Mouse (Mus musculus): ENCODE measurements around the gene Cyp24a1.

Gene Cyp24a1

DNA sequence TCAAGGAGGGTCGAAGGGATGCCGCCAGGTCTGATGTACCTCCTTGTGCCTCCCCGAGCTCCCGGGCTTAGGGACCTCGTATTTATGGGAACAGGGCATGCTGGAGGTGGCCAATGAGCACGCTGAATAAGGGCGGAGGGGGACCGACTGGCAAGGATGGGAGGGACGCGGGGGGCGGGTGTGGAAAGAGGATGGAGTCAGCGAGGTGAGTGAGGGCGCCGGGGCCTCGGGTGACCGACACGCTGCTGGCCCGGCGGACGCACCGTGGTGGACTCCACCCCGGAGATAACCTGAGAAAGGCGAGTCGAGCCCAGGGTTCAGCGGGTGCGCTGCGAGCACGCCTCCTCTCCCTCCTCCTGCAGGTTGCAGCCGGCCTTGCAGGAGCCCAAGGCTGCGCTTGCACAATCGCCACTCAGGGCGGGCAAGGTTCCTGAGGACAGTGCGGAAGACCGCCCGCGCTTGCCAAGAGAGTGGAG lies at the start of gene Cyp24a1:
Gene Cyp24a1 (minus strand): TSS at position 55 of the 476 bp plus-strand sequence.
- no peak for DNase-seq (ENCODE audit: low spot score)

DNA sequence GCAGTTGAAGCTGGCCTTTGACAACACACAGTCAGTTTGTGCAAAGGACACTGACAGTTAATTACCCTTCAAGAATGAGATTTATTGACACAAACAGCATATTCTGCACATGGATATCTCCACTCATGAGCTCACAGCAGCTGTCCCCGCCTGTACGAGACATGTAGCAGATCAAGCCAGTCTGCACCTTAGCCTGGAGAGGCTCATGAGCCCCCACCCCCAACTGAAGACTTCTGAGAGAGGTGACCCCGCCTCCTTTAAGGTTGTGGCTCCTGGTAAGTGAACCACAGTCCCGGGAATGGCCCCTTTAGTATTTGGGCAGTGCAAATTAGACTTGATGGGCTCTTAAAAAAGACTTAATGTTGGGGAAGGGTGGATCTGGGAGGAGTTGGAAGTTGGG lies 48.8 kb upstream of the Cyp24a1 start:
- no peak for DNase-seq (ENCODE audit: low spot score)

GRCm38 (mm10) chr2:170544950-170545349 lies 48.0 kb upstream of the Cyp24a1 start:
- no peak for DNase-seq (ENCODE audit: low spot score)

DNA sequence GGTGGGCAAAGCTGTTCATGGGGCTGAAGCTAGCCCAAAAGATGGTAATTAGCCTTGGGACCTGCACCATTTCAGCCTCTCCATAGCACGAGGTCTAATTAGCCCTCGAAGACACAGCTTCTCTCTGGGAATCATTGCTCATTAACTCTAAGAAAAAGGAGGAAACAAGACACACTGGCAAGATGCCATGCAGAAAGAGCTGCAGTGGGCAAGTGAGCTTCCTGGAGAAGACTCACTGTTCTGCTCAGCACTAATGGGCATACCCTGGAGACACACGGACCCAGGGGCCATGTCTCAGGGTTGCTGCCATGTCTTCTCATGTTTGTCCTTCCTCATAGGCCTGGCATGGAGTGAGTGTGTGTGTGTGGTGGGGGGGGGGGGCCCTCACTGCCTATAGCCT lies 47.2 kb upstream of the Cyp24a1 start:
- no peak for DNase-seq (ENCODE audit: low spot score)

GRCm38 (mm10) chr2:170543625-170544024 lies 46.7 kb upstream of the Cyp24a1 start:
- DNase-seq (ENCODE audit: low spot score), result no peak

GRCm38 (mm10) chr2:170539211-170539610 lies 42.3 kb upstream of the Cyp24a1 start:
- peak; percentile 17 for DNase-seq (ENCODE audit: low spot score)

GRCm38 (mm10) chr2:170535841-170536240 lies 38.9 kb upstream of the Cyp24a1 start:
- no peak for DNase-seq (ENCODE audit: low spot score)

GRCm38 (mm10) chr2:170534803-170535174 lies 37.8 kb upstream of the Cyp24a1 start:
- DNase-seq (ENCODE audit: low spot score), result no peak

DNA sequence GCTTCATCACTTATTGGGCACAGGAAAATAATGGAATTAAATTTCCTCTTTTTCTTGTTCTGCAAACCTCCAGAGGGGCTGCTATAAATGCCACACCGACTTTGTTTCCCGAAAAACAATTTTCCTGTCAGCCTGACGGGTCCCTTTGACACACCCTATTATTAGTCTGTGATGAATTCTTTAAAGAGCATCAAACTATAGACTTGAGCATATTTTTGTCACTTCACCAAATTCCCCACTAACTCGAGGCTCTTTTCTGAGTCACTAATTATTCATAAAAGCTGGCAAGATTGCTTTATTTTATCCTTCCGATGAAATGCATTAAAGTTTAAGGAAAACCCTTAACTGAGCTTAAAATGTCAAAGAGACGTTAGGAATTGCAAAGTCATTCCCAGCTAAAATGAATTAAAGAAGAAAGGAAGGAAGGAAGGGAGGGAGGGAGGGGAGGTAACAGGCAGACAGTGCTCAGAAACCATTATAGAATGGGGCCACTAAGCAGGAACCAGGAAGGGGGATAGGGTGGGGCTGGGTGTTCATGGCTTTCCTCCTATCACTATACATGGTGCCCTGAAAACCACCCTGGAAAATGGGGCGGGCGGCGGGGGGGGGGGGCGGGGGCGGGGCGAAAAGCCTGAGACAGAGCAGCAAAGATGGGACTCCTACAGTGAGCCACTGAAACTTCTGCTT lies 37.3 kb upstream of the Cyp24a1 start:
- no peak for DNase-seq (ENCODE audit: low spot score)

GRCm38 (mm10) chr2:170530256-170530655 lies 33.3 kb upstream of the Cyp24a1 start:
- DNase-seq (ENCODE audit: low spot score), result no peak

- DNase-seq (ENCODE audit: low spot score), result no peak
Observed at GRCm38 (mm10) chr2:170529766-170530165, 32.8 kb upstream of the Cyp24a1 start.

- DNase-seq (ENCODE audit: low spot score), result no peak
Observed at GRCm38 (mm10) chr2:170528061-170528460, 31.1 kb upstream of the Cyp24a1 start.

DNA sequence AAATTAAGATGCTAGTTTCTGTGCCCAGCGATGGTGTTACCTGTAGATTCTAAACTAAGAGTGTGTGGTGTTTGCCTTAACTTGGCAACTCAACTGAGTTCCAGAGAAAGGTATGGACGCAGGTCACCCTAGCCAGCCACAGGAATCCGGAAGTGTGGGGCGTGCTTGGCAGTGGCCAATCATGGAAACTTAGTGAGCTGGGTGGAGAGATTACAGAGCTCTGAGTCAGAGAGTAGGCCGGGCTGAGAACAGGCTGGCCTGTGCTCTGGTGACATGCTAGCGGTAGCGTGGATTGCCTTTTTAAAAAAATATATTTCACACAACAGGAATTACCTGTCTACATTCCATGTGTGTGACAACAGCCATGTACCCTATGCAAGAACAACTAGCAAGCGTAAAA lies 29.6 kb upstream of the Cyp24a1 start:
- DNase-seq (ENCODE audit: low spot score), result no peak

DNA sequence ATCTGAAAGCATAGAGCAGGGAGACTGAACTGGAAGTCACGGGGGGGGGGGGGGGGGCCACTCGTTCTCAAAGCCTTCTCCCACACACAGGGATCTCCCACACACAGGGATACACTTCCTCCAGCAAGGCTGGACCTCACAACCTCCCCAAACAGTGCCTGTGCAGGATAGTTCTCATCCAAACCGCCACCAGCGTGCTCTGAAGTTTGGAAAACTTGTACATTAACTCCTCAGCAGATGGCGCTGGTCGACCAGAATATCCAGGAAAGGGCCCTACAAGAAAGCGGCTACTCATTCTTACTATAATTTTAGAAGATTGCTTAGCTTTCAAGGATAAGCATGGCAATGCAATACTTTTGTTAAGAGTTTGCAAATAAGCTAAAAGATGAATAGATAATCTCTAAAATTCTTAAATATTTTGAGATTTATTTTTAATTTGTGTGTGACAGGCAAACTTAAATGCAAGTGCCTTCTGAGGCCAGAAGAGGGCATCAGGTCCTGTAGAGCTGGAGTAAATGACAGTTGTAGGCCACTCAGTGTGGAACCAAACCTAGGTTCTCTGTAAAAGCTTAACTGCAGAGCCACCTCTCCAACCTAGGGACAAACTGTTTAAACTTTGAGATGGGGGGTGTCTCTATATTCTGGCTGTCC lies 23.5 kb upstream of the Cyp24a1 start:
- DNase-seq (ENCODE audit: low spot score), result no peak

GRCm38 (mm10) chr2:170513756-170514155 lies 16.8 kb upstream of the Cyp24a1 start:
- no peak for DNase-seq (ENCODE audit: low spot score)

- DNase-seq (ENCODE audit: low spot score), result peak; percentile 87
Observed at GRCm38 (mm10) chr2:170511073-170511891, 14.3 kb upstream of the Cyp24a1 start.

DNA sequence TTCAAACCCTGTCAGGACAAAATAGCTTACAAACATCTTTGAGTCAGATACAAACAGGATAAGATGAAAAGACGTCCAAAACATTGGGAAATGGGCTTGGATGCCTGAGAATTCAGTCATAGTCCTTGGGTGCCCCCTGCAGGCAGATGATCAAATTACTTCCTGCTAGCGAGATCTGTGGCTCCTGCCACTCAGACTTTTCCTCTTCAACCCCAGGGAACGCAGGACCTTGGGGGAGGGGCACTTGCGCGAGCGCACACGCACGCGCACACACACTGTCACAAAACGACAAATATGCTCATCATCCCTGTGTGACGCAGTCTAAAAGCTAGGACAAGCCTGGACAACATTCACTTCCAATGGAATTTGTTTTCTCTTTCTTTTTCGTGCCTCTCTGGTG lies 11.9 kb upstream of the Cyp24a1 start:
- peak; percentile 95 for DNase-seq (ENCODE audit: low spot score)

DNA sequence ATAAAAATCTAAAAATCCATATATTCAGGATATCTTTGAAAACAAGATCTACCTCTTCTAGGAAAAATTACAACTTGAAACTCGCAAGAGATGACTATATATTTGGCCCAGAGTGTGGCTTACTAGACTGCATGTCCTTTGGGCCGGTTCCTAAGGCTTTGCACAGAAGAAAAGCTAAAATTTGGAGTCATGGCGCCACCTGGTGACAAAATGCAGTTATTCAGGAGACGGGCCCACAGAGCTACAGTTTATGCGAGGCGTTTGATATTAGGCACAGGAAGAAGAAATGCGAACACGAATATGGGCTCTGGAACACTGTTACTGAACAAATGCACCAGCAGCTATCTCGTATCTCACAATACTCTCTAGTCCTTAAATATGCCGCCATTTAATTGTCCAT lies 10.8 kb upstream of the Cyp24a1 start:
- peak; percentile 79 for DNase-seq (ENCODE audit: low spot score)

GRCm38 (mm10) chr2:170503983-170504382 lies 7.0 kb upstream of the Cyp24a1 start:
- DNase-seq (ENCODE audit: low spot score), result no peak

GRCm38 (mm10) chr2:170503343-170503742 lies 6.4 kb upstream of the Cyp24a1 start:
- DNase-seq (ENCODE audit: low spot score), result no peak

- DNase-seq (ENCODE audit: low spot score), result no peak
Observed at GRCm38 (mm10) chr2:170498011-170498410, 1.1 kb upstream of the Cyp24a1 start.

GRCm38 (mm10) chr2:170496154-170496930 lies 603 bp downstream of the Cyp24a1 start, which contains the start of gene Pfdn4:
Pfdn4 (plus strand) TSS chr2:170496428.
- DNase-seq (ENCODE audit: low spot score), result no peak
